Comparison of ENCODE assay signal across 14 mouse cellular contexts in genomic region chr16:62981821-62982220, GRCm38 (mm10).
DNase-seq lines count a peak whose midpoint lies in the region; TF ChIP-seq lines count a peak whose summit lies in the region.
"Had no signal": no experiment of that assay in that cellular context is flagged by ENCODE, and none has a peak within 500 bp of the region (broad histone marks: within the 10 kb centered on the region; RNA-seq: fewer than 3 reads in every experiment).

No protein-coding gene starts in this region.

- no peak for TF ChIP-seq CTCF in brain, embryonic 14.5 days (IDR thresholded peaks at IDR 0.05; ENCODE audit: borderline replicate concordance, extremely low read depth, insufficient read depth, insufficient read length)

- DNase-seq in cerebellum, postnatal 10 days, result peak; percentile 26 to 41
- DNase-seq in cerebellum, adult 9-11 months, result no peak
- peak; percentile 8 for DNase-seq in kidney, postnatal 14 days
- DNase-seq in kidney, postnatal 25 days, result no peak
- peak; percentile 53 for DNase-seq in brain, adult 2 months (ENCODE audit: low read depth, low spot score)
- peak; percentile 37 for DNase-seq in brain, embryonic 14.5 days (ENCODE audit: low read depth)
- DNase-seq in left cerebral cortex, adult 11 months (ENCODE audit: low spot score), result no peak
- DNase-seq: adrenal gland, adult 8-10 months; adrenal gland, postnatal 25 days; gastrocnemius, postnatal 10 days; gastrocnemius, postnatal 36 days; heart, adult 2 months; heart, postnatal 4 days; kidney, adult 2 months had no signal

- TF ChIP-seq POLR2A in brain, embryonic 14.5 days (IDR thresholded peaks at IDR 0.05; ENCODE audit: borderline replicate concordance, extremely low read depth, insufficient read depth, insufficient read length, poor library complexity, severe bottlenecking), result no peak

Comparison
In these comparisons a context has a peak if more than half of its experiments do, and no peak if none do; other contexts are left out.
1. DNase-seq: peak in cerebellum, postnatal 10 days (2 of 2), kidney, postnatal 14 days (single experiment), brain, adult 2 months (single experiment) and brain, embryonic 14.5 days (single experiment); none in cerebellum, adult 9-11 months (single experiment), kidney, postnatal 25 days (0 of 2) and left cerebral cortex, adult 11 months (single experiment).